Mouse (Mus musculus): ENCODE measurements at regions not wholly inside any gene's neighbourhood (a gene's known extent, or its start where the extent isn't known, plus 50 kb on each side); places are given as distances from the start of the nearest gene placed in this dataset.

- H3K9ac ChIP-seq (replicated peaks; ENCODE audit: low read length), result no peak overlapping the region
- H3K9me3 ChIP-seq (ENCODE audit: low read length), result no peaks in the 10 kb centered on the region
- H3K36me3 ChIP-seq (ENCODE audit: insufficient read depth, low read length), result no peaks in the 10 kb centered on the region
- H3K4me1 ChIP-seq (ENCODE audit: insufficient read depth, low read length), result no peaks in the 10 kb centered on the region
- no peak overlapping the region for H3K27ac ChIP-seq (ENCODE audit: low read length)
- no peaks in the 10 kb centered on the region for H3K27me3 ChIP-seq (ENCODE audit: insufficient read depth, low read length)
- no peak for ATAC-seq (ENCODE audit: low FRiP score, low TSS enrichment)
- H3K4me3 ChIP-seq (ENCODE audit: low read length), result no peak overlapping the region
- H3K4me2 ChIP-seq (replicated peaks; ENCODE audit: low read depth, low read length), result no peak overlapping the region
- WGBS, result 78% methylated on average over 4 of the region's 4 CpGs
Measured at GRCm38 (mm10) chr4:68574610-68575167, 379.5 kb downstream of the Brinp1 start.

GRCm38 (mm10) chr4:68573333-68573732 is 380.9 kb downstream of the Brinp1 start:
- no peaks in the 10 kb centered on the region for H3K9me3 ChIP-seq (ENCODE audit: low read length)
- no peaks in the 10 kb centered on the region for H3K4me1 ChIP-seq (ENCODE audit: insufficient read depth, low read length)
- ATAC-seq (ENCODE audit: low FRiP score, low TSS enrichment), result no peak
- no peak overlapping the region for H3K27ac ChIP-seq (ENCODE audit: low read length)
- WGBS, result 76% methylated on average over 3 of the region's 3 CpGs
- H3K4me2 ChIP-seq (replicated peaks; ENCODE audit: low read depth, low read length), result no peak overlapping the region
- no peak overlapping the region for H3K9ac ChIP-seq (replicated peaks; ENCODE audit: low read length)
- H3K27me3 ChIP-seq (ENCODE audit: insufficient read depth, low read length), result no peaks in the 10 kb centered on the region
- H3K36me3 ChIP-seq (ENCODE audit: insufficient read depth, low read length), result no peaks in the 10 kb centered on the region
- H3K4me3 ChIP-seq (ENCODE audit: low read length), result no peak overlapping the region

- no peaks in the 10 kb centered on the region for H3K4me1 ChIP-seq (ENCODE audit: insufficient read depth, low read length)
- no peak for ATAC-seq (ENCODE audit: low FRiP score, low TSS enrichment)
- no peak overlapping the region for H3K4me3 ChIP-seq (ENCODE audit: low read length)
- no peak overlapping the region for H3K4me2 ChIP-seq (replicated peaks; ENCODE audit: low read depth, low read length)
- no peak overlapping the region for H3K27ac ChIP-seq (ENCODE audit: low read length)
- no peaks in the 10 kb centered on the region for H3K9me3 ChIP-seq (ENCODE audit: low read length)
- no peaks in the 10 kb centered on the region for H3K27me3 ChIP-seq (ENCODE audit: insufficient read depth, low read length)
- no peak overlapping the region for H3K9ac ChIP-seq (replicated peaks; ENCODE audit: low read length)
- no peaks in the 10 kb centered on the region for H3K36me3 ChIP-seq (ENCODE audit: insufficient read depth, low read length)
Measured at GRCm38 (mm10) chr4:68572521-68572920, 381.7 kb downstream of the Brinp1 start.

- H3K9ac ChIP-seq (replicated peaks; ENCODE audit: low read length), result no peak overlapping the region
- ATAC-seq (ENCODE audit: low FRiP score, low TSS enrichment), result no peak
- 56% methylated on average over 3 of the region's 3 CpGs for WGBS
- no peak overlapping the region for H3K4me3 ChIP-seq (ENCODE audit: low read length)
- H3K9me3 ChIP-seq (ENCODE audit: low read length), result no peaks in the 10 kb centered on the region
- no peak overlapping the region for H3K4me2 ChIP-seq (replicated peaks; ENCODE audit: low read depth, low read length)
- H3K27ac ChIP-seq (ENCODE audit: low read length), result no peak overlapping the region
- no peaks in the 10 kb centered on the region for H3K36me3 ChIP-seq (ENCODE audit: insufficient read depth, low read length)
- H3K4me1 ChIP-seq (ENCODE audit: insufficient read depth, low read length), result no peaks in the 10 kb centered on the region
- H3K27me3 ChIP-seq (ENCODE audit: insufficient read depth, low read length), result no peaks in the 10 kb centered on the region
Measured at GRCm38 (mm10) chr4:68536254-68536653, 417.9 kb downstream of the Brinp1 start.

- H3K27ac ChIP-seq (ENCODE audit: low read length), result no peak overlapping the region
- H3K36me3 ChIP-seq (ENCODE audit: insufficient read depth, low read length), result no peaks in the 10 kb centered on the region
- no peak overlapping the region for H3K9ac ChIP-seq (replicated peaks; ENCODE audit: low read length)
- 65% methylated on average over 1 of the region's 1 CpGs for WGBS
- no peak for ATAC-seq (ENCODE audit: low FRiP score, low TSS enrichment)
- no peaks in the 10 kb centered on the region for H3K9me3 ChIP-seq (ENCODE audit: low read length)
- no peaks in the 10 kb centered on the region for H3K4me1 ChIP-seq (ENCODE audit: insufficient read depth, low read length)
- H3K4me2 ChIP-seq (replicated peaks; ENCODE audit: low read depth, low read length), result no peak overlapping the region
- no peak overlapping the region for H3K4me3 ChIP-seq (ENCODE audit: low read length)
- no peaks in the 10 kb centered on the region for H3K27me3 ChIP-seq (ENCODE audit: insufficient read depth, low read length)
Measured at GRCm38 (mm10) chr4:68535815-68536214, 418.4 kb downstream of the Brinp1 start.

GRCm38 (mm10) chr4:68532056-68532455 is 422.1 kb downstream of the Brinp1 start:
- Histone ChIP-seq H3K27ac (ENCODE audit: low read length) (no peak overlapping the region), H3K9ac (replicated peaks; ENCODE audit: low read length) (no peak overlapping the region), H3K4me1 (ENCODE audit: insufficient read depth, low read length) (no peaks in the 10 kb centered on the region), H3K4me3 (ENCODE audit: low read length) (no peak overlapping the region), H3K36me3 (ENCODE audit: insufficient read depth, low read length) (no peaks in the 10 kb centered on the region), H3K9me3 (ENCODE audit: low read length) (no peaks in the 10 kb centered on the region), H3K27me3 (ENCODE audit: insufficient read depth, low read length) (no peaks in the 10 kb centered on the region), H3K4me2 (replicated peaks; ENCODE audit: low read depth, low read length) (no peak overlapping the region)
- ATAC-seq (ENCODE audit: low FRiP score, low TSS enrichment), result no peak
- WGBS, result 55% methylated on average over 3 of the region's 3 CpGs

- no peak overlapping the region for H3K4me2 ChIP-seq (replicated peaks; ENCODE audit: low read depth, low read length)
- H3K27ac ChIP-seq (ENCODE audit: low read length), result no peak overlapping the region
- no peaks in the 10 kb centered on the region for H3K4me1 ChIP-seq (ENCODE audit: insufficient read depth, low read length)
- 82% methylated on average over 4 of the region's 4 CpGs for WGBS
- H3K9me3 ChIP-seq (ENCODE audit: low read length), result no peaks in the 10 kb centered on the region
- no peaks in the 10 kb centered on the region for H3K36me3 ChIP-seq (ENCODE audit: insufficient read depth, low read length)
- H3K9ac ChIP-seq (replicated peaks; ENCODE audit: low read length), result no peak overlapping the region
- ATAC-seq (ENCODE audit: low FRiP score, low TSS enrichment), result no peak
- H3K4me3 ChIP-seq (ENCODE audit: low read length), result no peak overlapping the region
- H3K27me3 ChIP-seq (ENCODE audit: insufficient read depth, low read length), result no peaks in the 10 kb centered on the region
Measured at GRCm38 (mm10) chr4:68487993-68488392, 466.2 kb downstream of the Brinp1 start.

- no peak overlapping the region for H3K4me2 ChIP-seq (replicated peaks; ENCODE audit: low read depth, low read length)
- no peak overlapping the region for H3K9ac ChIP-seq (replicated peaks; ENCODE audit: low read length)
- no peak overlapping the region for H3K27ac ChIP-seq (ENCODE audit: low read length)
- H3K9me3 ChIP-seq (ENCODE audit: low read length), result no peaks in the 10 kb centered on the region
- WGBS, result 84% methylated on average over 1 of the region's 1 CpGs
- no peaks in the 10 kb centered on the region for H3K36me3 ChIP-seq (ENCODE audit: insufficient read depth, low read length)
- ATAC-seq (ENCODE audit: low FRiP score, low TSS enrichment), result no peak
- H3K4me1 ChIP-seq (ENCODE audit: insufficient read depth, low read length), result no peaks in the 10 kb centered on the region
- H3K4me3 ChIP-seq (ENCODE audit: low read length), result no peak overlapping the region
- H3K27me3 ChIP-seq (ENCODE audit: insufficient read depth, low read length), result no peaks in the 10 kb centered on the region
Measured at GRCm38 (mm10) chr4:68486876-68487275, 467.3 kb downstream of the Brinp1 start.

GRCm38 (mm10) chr4:68461783-68462182 is 492.4 kb downstream of the Brinp1 start:
- Histone ChIP-seq H3K9ac (replicated peaks; ENCODE audit: low read length) (no peak overlapping the region), H3K27ac (ENCODE audit: low read length) (no peak overlapping the region), H3K9me3 (ENCODE audit: low read length) (no peaks in the 10 kb centered on the region), H3K4me3 (ENCODE audit: low read length) (no peak overlapping the region), H3K4me1 (ENCODE audit: insufficient read depth, low read length) (no peaks in the 10 kb centered on the region), H3K4me2 (replicated peaks; ENCODE audit: low read depth, low read length) (no peak overlapping the region), H3K36me3 (ENCODE audit: insufficient read depth, low read length) (no peaks in the 10 kb centered on the region), H3K27me3 (ENCODE audit: insufficient read depth, low read length) (no peaks in the 10 kb centered on the region)
- ATAC-seq (ENCODE audit: low FRiP score, low TSS enrichment), result no peak

GRCm38 (mm10) chr4:68416046-68416445 is 538.2 kb downstream of the Brinp1 start:
- H3K36me3 ChIP-seq (ENCODE audit: insufficient read depth, low read length), result no peaks in the 10 kb centered on the region
- H3K27ac ChIP-seq (ENCODE audit: low read length), result no peak overlapping the region
- no peak overlapping the region for H3K4me2 ChIP-seq (replicated peaks; ENCODE audit: low read depth, low read length)
- H3K9ac ChIP-seq (replicated peaks; ENCODE audit: low read length), result no peak overlapping the region
- H3K4me3 ChIP-seq (ENCODE audit: low read length), result no peak overlapping the region
- H3K4me1 ChIP-seq (ENCODE audit: insufficient read depth, low read length), result no peaks in the 10 kb centered on the region
- H3K27me3 ChIP-seq (ENCODE audit: insufficient read depth, low read length), result no peaks in the 10 kb centered on the region
- ATAC-seq (ENCODE audit: low FRiP score, low TSS enrichment), result no peak
- no peaks in the 10 kb centered on the region for H3K9me3 ChIP-seq (ENCODE audit: low read length)

- Histone ChIP-seq H3K27ac (ENCODE audit: low read length) (no peak overlapping the region), H3K27me3 (ENCODE audit: insufficient read depth, low read length) (no peaks in the 10 kb centered on the region), H3K36me3 (ENCODE audit: insufficient read depth, low read length) (no peaks in the 10 kb centered on the region), H3K4me3 (ENCODE audit: low read length) (no peak overlapping the region), H3K9me3 (ENCODE audit: low read length) (no peaks in the 10 kb centered on the region), H3K9ac (replicated peaks; ENCODE audit: low read length) (no peak overlapping the region), H3K4me1 (ENCODE audit: insufficient read depth, low read length) (no peaks in the 10 kb centered on the region), H3K4me2 (replicated peaks; ENCODE audit: low read depth, low read length) (no peak overlapping the region)
- ATAC-seq (ENCODE audit: low FRiP score, low TSS enrichment), result no peak
- 87% methylated on average over 2 of the region's 2 CpGs for WGBS
Measured at GRCm38 (mm10) chr4:68410785-68411184, 543.4 kb downstream of the Brinp1 start.
